Mouse (Mus musculus): ENCODE measurements around the gene Cfap97. TPM values are rescaled to one million over a fixed set of nuclear protein-coding genes. Genes with fewer than 3 reads are reported as not detected.
A peak's percentile ranks its signal among the peaks of the same experiment; 100 is the strongest.
"Not testable (repeated sequence)": the region's sequence is repeated elsewhere in the genome, so short reads cannot be mapped to it uniquely, and the experiment has no call there.

Cfap97 gene
- total RNA-seq (2015) (14.5 and 19.8 TPM in 2 replicates), total RNA-seq (2017) (15.7 and 24.1 TPM in 2 replicates)

DNA sequence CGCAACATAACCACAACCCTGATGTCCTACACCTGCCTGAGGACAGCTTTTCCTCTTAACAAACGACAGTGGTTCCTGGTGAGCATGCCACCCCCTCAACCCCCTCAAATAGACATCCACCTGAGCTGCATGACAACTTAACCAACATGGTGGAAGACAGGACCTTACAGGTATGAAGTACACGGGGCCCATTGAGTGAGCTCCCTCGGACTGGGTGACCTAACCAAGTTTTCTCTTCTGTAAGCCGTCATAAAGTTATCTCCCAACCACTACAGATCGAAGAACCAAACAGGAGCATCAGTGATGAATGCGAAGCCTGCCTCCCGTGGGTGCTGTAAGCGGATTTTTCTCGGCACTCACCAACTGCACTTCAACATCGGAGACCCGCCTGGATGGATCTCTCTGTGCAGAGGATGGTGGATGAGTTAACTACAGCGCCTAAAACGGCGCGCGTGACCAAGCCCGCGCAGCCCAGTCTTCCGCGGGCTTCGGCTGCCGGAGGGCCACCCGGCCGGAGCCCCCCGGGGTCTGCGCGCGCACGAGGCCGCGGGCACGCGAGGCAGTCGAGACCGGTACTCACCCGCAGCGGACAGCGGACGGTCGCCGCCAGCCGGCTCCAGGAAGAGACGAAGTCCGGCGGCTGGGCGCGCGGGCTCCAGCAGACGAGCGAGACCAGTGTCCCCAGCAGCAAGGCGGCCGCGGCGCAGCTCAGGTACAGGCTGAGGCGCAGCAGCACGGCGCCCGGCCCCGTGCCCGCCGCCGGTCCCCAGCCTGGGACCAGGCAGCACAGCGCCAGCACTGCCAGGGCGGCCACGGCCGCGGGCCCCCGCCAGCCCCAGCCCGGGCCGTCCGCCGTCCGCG lies at the start of gene Cfap97:
TSS of gene Cfap97 (plus strand) at position 570 of the 861 bp plus-strand sequence.
- peak; percentile 47 for ATAC-seq (ENCODE audit: poor library complexity, severe bottlenecking)

DNA sequence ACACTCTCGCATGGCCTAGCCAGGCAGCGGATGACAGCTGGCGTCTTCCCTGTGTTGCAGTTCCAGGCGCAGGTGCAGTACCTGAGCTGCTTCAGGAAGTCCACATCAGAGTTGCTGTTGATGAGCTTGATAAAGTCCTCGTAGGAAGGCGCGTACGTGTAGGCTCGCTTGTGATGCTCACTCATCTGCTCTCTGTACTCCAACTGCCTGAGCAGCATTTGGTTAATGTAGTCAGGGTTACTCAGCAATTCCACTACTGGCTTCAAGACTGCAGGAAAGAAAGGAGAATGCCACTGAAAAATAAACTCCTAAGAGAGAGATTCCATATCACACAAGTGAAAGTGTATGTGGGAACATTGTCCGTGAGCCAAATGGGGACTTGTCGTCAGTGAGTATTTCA lies 48.1 kb upstream of the Cfap97 start:
- ATAC-seq (ENCODE audit: poor library complexity, severe bottlenecking), result no peak

DNA sequence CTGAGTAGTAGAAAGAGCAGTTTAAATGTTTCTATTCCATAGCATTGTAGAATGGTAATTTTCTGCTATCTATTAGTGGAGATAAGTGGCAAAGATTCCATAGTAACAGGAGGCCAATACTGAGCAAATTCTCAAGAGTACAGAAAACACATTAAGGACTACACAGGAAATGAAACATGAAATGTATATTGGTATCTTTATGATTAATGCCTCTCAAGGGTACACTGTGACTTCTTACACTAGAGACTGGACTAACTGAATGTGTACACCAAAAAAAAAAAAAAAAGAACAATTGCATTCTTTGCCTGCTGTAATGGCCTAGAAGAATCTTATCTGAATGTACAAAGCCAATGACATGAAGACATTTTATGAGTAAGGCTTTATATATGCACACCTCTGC lies 43.9 kb upstream of the Cfap97 start:
- ATAC-seq (ENCODE audit: poor library complexity, severe bottlenecking), result no peak

DNA sequence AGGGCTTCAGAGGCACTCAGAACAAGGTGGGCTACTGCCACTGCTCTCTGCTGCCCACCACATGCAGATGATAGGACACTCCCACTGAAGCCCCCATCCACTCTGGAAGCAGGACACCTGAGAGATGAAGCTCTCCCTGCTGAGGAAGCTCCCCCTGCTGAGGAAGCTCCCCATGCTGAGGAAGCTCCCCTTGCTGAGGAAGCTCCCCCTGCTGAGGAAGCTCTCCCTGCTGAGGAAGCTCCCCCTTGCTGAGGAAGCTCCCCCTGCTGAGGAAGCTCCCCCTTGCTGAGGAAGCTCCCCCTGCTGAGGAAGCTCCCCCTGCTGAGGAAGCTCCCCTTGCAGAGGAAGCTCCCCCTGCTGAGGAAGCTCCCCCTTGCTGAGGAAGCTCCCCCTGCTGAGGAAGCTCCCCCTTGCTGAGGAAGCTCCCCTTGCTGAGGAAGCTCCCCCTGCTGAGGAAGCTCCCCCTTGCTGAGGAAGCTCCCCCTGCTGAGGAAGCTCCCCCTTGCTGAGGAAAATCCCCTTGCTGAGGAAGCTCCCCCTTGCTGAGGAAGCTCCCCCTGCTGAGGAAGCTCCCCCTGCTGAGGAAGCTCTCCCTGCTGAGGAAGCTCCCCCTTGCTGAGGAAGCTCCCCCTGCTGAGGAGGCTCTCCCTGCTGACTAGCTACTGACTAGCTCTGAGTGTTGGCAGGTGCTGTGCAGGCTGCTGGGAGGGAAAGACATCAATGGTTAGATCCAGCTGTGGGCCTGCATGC lies 38.0 kb upstream of the Cfap97 start:
- not testable (repeated sequence) for ATAC-seq (ENCODE audit: poor library complexity, severe bottlenecking)

DNA sequence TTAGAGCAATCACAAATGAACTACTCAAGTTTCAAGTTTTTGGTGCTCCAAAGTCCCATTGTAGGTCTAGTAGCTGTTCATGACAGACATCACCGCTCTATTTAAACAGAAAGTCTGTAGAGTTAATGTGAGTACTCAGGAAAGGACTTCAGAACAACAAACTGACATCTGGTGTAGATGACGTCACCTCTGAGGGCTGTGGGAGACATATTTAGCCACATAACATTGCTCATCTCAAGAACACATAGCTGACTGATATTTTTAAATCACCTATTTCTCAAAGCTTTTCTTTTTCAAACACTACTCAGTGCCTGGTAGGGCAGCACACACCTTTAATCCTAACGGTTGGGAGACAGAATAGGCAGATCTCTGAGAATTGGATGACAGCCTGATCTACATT lies 34.4 kb upstream of the Cfap97 start:
- ATAC-seq (ENCODE audit: poor library complexity, severe bottlenecking), result no peak

DNA sequence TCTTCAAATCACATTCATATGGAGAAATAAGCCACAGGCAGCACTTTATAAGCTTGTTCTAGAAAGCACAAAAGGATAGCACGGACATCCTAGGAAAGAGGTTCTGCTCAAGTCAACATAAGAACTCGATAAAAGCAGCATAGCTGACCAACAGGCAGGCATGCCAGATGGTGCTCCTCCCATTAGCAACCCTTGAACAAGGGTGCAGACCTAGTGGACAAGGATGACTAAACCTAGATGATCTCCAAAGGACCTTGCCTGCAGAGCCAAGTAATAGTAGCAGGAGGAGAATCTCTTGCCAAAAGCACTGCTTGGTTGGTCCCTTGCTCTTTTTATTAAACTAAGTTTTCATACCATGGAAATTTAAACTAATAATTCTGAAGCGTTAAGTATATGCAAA lies 32.4 kb upstream of the Cfap97 start:
- no peak for ATAC-seq (ENCODE audit: poor library complexity, severe bottlenecking)

DNA sequence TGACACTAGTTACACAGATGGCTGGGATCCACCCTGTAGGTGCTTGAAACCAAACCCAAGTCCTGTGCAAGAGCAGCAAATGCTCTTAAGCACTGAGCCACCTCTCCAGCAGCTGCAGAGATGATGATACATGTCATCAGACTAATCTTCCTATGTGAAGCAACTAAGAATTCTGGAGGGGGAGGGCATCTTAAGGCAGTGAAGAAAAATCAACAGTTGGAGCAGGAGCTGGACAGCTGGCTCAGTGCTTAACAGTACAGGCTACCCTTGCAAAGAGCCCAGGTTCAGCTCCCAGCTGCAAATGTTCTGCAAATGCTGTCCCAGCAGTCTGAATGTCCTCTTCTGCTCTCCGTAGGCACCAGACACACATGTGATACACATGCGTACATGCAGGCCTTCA lies 29.1 kb upstream of the Cfap97 start:
- ATAC-seq (ENCODE audit: poor library complexity, severe bottlenecking), result no peak

DNA sequence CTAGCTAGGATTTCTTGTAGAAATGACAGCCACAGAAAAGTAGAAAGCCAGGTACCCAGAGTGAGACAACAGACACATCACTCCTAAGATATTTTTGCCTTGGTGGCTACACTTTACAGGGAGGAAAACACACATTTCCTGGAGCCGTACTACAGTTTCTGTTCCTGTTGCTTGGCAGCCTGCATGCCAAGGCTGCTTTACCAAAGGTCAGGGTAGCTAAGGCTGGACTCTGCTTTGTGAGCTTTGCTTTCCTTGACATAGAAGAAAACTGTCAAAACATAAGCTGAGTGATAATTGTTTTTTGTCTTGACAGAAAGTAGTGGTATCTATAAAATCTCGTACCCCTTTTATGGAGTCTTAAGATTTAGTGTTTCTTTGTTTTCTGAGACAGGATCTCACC lies 21.1 kb upstream of the Cfap97 start:
- ATAC-seq (ENCODE audit: poor library complexity, severe bottlenecking), result 0 out of 2 replicates have a peak, but pooled peaks have one; percentile 43

DNA sequence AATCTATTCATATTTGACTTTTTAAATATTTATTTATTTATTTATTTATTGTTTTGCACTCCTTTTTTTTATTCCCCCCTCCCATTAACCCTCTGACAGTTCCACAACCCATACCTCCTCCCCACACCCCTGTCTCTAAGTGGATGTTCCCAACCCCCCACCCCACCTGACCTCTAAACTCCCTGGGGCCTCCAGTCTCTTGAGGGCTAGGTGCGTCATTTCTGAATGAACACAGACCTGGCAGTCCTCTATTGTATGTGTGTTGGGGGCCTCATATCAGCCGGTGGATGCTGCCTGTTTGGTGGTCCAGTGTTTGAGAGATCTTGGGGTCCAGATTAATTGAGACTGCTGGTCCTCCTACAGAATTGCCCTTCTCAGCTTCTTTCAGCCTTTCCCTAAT lies 16.0 kb upstream of the Cfap97 start:
- not testable (repeated sequence) for ATAC-seq (ENCODE audit: poor library complexity, severe bottlenecking)

DNA sequence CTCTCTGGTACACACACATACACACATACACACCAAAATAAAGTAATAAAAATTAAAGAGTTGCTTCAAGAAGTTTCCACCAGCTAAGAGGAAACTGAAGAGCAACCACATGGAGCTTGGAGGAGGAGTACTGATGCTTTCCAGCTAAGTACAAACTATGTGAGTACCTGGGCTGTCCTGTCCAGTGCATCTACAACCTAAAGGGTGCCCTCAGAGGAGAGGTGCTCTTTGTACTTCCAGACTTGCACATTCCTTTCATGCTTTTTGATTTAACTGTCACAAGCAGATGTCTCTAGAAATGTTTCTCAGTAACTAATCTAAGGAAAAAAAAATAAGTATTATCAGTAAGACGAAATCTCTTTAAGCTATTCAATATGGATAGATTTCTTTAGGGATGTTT lies 14.2 kb upstream of the Cfap97 start:
- no peak for ATAC-seq (ENCODE audit: poor library complexity, severe bottlenecking)

DNA sequence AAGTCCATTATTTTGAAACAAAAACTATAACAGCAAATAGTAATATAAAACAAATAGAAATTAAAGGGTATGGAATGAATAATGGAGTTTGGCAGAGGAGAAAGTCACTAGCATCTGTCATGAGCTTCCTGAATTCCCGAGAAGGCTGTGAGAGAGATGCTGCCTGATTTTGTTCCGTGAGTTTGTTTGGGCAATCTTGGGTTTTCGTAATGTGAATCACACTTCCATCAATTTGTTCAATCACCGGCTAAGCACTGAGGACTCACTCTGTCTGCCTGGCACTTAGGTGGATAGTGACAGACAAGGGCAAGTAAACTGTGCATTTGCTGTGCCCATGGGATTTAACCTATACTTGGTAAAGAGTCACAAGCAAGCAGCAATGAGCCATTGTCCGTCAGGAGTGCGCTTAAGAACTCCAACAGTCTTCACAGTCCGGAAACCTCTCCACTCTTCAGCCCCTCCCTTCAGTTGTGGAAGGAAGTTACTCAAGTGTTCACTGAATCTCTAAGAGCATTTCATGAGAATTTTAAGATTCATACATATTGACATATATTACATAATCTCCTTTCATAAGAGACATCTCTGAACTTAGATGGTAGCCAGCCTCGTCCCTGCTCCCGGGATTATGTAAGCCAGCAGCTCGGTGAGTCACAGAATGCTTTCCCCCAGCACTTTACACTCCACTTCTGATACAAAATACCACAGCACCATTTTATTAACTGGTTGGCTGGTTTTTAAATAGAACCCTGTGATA lies 13.6 kb upstream of the Cfap97 start:
- peak; percentile 89 for ATAC-seq (ENCODE audit: poor library complexity, severe bottlenecking)

DNA sequence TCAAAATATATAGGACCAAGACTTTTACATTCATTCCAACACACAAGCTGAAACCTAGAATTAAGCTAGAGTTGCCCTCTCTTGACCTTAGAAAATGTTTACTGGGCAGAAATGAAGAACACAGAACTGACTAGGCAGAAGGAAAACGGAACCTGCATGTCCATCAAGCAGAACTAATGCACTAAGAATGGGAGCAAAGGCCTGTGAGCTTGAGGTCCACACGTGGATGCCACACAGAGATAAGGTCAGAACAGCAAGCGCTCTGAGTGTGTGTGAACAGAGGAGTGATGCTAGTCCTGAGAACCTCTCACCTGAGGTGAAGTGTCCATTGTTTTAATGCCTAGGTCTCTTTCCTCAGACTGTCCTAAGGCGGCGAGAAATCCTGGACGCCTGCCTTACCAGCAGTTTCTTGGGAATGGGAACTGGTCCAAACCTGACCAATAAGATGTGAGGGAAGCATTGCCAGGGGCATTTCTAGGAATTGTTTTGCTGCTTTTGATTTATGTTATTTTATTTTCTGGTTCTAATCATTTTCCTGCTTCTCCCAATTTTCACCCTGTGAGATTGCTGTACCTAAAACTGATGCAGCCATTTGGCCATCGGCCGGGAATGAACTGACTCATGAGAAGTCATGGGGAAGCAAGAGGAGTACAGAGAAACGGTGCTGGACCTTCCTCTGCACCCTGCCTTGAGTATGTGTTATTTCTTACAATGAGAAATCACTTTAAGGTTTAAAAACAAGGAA lies 11.0 kb upstream of the Cfap97 start:
- ATAC-seq (ENCODE audit: poor library complexity, severe bottlenecking), result no peak

DNA sequence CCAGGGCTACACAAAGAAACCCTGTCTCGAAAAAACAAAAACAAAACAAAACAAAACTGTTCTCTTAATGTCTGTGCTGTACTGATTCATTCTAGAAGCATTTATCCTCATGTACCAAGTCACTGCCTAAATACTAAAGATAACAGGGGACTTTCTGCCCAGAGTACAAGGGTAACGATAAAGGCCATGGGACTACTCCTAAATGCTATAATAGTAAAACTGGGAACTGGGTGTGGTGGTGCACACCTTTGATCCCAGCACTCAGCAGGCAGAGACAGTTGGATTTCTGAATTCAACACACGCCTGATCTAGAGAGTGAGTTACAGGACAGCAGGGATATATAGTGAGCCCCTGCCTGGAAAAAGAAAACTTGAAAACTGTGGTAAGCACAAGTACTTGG lies 9.9 kb upstream of the Cfap97 start:
- ATAC-seq (ENCODE audit: poor library complexity, severe bottlenecking), result no peak

DNA sequence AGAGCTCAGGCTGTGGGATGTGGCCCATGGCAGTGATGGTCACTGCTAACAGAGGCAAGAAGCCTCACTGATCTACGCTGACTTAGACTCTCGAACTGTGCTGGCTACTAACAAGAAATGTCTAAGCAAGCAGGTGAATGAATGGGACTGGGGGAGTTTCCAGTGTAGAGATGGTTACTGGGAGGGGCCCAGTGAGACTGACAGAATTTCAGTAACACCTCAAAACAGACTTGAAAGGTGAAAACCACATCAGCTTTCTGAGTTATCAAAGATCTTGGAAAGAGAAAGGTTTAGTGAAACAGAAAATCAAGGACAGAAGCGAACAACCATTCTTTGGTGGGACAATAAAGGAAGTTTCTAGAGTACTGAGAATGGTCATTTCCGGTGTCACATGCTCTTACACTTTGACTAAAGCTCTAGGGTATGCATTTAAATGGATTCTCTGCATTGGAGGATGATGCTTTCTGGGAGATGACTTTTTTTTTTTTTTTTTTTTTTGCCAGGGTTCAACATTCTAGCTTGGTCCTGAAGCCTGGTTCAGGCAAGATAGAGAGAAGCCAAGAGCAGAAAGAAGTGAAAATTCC lies 9.0 kb upstream of the Cfap97 start:
- no peak for ATAC-seq (ENCODE audit: poor library complexity, severe bottlenecking)

DNA sequence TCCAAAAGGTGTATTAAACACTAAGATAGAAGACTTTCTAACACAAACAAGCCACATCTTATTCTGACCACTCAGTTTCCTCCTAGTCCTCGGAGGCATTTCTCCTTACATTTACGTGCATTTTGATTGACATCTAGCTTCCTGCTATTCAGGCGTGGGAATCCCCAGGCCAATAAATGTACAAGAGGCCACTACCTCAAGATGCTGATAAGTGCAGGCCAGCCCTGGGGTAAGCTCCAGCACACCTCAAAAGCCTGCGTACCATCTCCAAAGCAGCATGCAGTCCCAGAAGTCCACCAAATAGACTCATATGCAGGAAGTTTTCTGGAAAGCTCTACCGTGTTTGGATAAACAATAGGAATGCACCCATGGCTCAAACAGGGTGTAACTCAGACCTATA lies 8.1 kb upstream of the Cfap97 start:
- ATAC-seq (ENCODE audit: poor library complexity, severe bottlenecking), result no peak

DNA sequence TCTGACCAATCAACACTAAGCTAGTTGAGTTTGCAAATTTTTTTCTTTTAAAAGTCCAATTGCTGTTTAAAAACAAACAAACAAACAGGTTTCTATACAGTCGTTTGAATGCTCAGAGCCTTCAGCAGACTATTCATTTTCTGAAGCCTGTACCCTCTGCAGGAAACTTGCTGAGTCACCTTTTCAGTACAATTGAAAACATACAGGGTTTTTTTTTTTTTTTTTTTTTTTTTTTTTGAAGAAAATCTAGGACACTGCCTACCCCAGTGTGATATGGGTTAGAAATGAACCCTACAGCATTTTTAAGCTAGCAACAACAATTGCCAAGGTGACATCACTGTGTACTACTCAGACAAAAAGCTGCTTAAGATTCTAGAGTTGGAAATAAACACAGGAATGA lies 7.6 kb upstream of the Cfap97 start:
- ATAC-seq (ENCODE audit: poor library complexity, severe bottlenecking), result no peak

DNA sequence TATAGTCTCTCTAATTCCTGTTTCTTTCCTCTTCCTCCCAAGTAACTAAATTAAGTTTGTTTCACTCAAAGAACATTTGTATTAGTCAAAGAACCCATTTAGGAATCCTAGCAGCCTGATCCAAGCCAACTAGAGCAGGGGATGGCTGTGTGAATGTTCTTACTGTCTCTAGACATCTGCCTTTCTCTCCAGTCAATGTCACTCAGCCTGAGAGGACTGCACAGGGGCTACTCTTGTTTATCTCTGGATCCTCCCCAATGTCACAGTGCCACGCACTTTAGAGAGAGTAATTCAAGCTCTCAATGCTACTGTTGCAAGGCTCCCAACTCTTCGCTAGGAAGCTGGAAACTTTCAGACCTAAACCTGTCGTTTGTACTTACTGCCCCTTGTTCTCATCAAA lies 5.4 kb upstream of the Cfap97 start:
- no peak for ATAC-seq (ENCODE audit: poor library complexity, severe bottlenecking)

DNA sequence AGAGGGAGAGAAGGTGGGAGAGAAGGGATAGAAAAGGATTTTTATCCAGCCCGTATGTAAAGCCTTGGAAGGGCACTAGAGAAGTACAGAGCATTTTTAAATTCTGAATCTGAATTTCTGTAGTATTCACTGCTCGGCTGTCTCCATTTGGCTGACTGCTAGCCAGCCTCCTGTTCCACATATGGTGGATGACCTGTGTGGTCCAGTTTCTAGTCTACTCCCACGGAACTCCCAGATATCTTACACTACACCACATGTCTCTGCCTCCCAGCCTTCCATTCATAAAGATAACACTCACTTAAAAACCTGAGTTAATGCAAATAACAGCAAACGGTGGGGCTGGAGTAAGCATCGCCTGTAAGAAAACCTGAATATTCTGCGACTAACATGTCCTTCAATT lies 2.3 kb upstream of the Cfap97 start:
- ATAC-seq (ENCODE audit: poor library complexity, severe bottlenecking), result no peak

DNA sequence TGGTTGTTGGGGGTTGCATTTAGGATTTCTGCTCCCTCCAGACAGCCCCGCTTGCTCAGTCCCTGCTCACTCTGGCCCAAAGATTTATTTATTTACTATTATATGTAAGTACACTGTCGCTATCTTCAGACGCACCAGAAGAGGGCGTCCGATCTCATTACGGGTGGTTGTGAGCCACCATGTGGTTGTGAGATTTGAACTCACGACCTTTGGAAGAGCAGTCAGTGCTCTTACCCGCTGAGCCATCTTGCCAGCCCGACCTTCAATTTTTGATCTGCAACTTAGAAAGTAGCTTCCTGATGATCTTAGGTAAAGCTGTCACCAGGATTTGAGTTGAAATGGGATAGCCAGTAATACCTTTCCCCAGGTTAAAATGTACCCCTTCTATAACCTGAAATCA lies 1.8 kb upstream of the Cfap97 start:
- no peak for ATAC-seq (ENCODE audit: poor library complexity, severe bottlenecking)

Measured in megakaryocyte, adult 5-6 weeks (primary cell).